Mouse (Mus musculus) frontal cortex, postnatal 36 days (tissue): ENCODE results near the gene Fancd2.

Source experiments
- DNase-seq, 2 experiments: peaks; one replicate each; pipeline ENCODE4 v3.0.0; 2022; ENCODE audit warnings: low spot score in 2 of 2

The Fancd2 gene

GRCm38 (mm10) chr6:113609293-113609692 is 77.8 kb downstream of the Fancd2 start:
- peak in 1 of 2 experiments; percentile 51 for DNase-seq

DNA sequence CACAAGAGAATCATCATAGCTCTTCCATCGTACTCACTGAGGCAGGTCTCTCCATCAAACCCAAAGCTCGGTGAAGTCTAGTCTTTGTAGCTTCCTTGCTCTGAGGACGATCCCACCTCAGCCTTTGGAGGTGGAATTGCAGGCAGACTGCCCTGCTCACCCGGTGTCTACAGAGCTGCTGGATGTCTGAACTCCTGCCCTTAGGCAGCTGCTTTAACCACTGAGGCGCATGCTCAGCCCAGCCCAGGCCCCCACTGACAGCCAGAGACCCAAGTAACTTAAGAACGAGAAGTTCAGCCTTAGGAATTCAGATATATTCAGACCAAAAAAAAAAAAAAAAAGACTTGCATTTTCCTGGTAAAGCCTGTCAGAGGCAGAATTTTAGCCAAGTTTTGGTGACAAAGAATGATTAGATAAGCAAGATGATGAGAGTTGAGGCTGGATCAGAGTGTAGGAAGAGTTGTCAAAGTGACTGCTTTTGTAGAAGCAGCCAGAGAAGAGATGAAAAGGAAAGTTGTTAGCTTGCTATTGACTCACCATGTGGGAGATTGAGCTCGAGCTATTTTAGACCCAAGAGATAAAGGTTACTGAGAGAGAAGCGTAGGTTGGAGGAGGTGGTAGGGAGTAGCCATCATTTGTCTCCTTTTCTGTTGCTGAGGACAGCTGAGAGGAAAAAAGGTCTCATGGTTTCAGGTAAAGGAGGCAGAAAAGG is 80.9 kb downstream of the Fancd2 start:
- DNase-seq = peak in 1 of 2 experiments; percentile 65

DNA sequence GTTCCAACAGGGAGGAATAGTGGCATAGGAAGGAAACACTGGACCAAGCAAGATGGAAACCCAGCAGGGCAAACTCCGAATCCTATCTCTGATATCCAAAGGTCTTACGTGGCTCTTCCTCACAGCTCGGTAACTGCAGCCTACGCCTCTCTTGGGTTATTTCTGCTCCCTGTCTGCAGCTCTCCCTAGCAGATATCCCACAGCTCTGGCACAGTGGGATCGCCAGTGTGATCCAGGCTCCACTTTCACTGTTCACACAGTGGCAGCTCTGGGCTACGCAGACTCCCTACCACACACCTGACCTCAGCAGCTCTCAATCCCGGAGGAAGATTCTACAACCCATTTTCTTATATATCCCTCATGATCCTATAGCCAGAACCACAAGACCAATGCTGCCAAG is 82.7 kb downstream of the Fancd2 start:
- peak in 1 of 2 experiments; percentile 45 for DNase-seq

- DNase-seq = peak in 1 of 2 experiments; percentile 52
Measured at GRCm38 (mm10) chr6:113614997-113615396, 83.5 kb downstream of the Fancd2 start.

- DNase-seq = no peak
Measured at GRCm38 (mm10) chr6:113615489-113615888, 84.0 kb downstream of the Fancd2 start.

DNA sequence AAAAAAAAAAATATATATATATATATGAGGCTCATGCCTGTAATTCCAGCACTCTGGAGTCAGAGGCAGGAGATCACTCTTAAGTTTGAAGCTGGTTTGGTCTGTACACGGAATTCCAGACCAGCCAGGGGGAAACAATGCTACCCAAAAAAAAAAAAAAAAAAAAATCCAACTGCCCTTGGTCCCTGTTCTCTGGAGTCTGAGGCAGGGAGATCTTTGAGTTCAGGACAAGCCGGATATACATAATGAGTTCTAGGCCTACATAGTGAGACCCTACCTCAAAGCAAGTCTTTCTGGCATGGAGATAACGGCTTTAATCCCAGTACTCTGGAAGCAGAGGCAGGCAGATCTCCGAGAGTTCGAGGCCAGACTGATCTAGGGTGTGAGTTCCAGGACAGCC is 91.9 kb downstream of the Fancd2 start:
- no peak for DNase-seq

- DNase-seq = peak; percentile 83 to 86
Measured at GRCm38 (mm10) chr6:113623941-113624751, 92.7 kb downstream of the Fancd2 start, which contains the start of gene Vhl. Gene Vhl, plus strand, starts transcription at chr6:113623959.

DNA sequence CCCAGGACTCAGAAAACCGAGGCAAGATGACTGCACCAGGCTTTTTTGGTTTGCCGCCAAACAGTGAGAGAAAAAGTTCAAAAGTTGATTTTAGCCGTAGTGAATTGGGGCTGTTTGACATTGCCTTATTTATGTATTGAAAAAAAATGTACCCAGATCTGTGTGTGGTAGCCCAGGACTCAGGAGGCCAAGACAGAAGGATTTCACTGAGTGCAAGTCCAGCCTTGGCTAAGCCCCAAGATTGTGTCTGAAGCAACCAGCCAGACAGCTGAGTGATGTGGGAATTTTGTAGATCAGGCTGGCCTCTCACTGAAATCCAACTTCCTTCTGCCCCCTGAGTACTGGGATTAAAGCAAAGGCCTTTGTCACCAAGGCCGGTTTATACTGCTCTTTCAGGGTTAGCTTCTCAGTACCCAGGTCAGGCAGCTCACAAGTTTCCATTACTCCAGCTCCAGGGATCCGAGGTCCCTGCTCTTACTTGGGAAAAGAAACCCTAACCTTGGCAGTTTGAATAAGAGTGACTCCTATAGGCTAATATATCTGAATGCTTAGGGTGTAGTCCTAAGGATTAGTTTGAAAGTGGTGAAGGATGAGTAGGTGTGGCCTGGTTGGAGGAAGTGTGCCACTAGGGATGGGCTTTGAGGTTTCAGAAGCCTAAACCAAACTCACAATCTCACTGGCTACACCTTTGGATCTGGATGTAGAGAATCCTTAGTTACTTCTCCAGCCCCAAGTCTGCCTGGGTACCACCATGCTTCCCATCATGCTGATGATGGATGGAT is 93.7 kb downstream of the Fancd2 start:
- DNase-seq = no peak

- DNase-seq = no peak
Measured at GRCm38 (mm10) chr6:113630322-113630721, 98.8 kb downstream of the Fancd2 start.

GRCm38 (mm10) chr6:113632863-113633262 is 101.4 kb downstream of the Fancd2 start:
- DNase-seq = no peak

DNA sequence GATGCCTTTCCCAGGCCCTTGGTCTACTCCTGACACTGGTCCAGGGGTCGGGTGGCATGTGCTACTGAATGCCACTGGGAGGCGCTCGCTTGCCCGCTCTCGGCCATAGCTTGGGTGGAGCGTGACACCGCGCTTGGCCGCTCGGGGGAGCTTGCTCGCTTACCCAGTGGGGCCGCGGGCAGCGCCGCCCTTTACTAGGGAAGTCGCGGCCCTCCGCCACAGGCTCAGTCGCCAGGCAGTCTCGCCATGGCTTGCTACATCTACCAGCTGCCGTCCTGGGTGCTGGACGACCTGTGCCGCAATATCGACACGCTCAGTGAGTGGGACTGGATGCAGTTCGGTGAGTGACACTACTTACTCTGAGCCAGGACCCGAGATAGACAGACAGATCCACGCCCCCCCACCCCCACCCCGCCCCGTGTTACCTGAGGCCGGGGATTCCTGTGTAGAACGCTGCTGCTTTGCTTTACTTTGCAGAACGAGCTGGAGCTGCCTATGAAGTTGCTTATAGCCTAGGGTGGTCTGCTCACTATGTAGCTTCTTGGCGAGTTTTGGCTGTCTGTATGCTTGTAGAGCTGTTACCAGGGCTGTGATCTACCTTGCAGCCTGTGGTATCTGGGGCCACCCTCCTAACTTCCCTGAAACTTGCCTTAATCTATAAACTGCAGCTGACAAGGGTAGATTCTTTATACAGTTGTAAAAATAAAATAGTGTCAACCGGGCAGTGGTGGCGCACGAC is 107.0 kb downstream of the Fancd2 start, which contains the start of gene Irak2:
Gene Irak2, plus strand, starts transcription at position 166 of the 739 bp plus-strand sequence.
- DNase-seq = peak; percentile 93 to 95

DNA sequence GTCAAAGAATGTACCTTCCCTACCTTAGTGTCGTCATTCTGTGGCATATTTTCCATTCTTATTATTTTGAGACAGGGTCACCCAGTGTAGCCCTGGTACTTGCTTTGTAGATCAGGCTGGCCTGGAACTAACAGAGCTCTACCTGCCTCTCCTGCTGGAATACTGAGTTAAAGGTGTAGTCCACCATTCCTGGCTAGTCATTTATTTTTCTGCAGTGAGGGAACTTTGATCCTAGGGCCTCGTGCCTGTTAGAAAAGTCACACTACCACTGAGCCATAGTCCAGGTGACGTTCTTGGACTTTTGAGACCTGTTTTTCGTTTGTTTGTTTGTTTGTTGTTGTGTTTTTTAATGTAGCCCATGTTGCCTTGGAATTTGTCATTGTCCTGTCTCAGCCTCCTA is 107.7 kb downstream of the Fancd2 start:
- no peak for DNase-seq

- DNase-seq = no peak
Measured at GRCm38 (mm10) chr6:113642605-113643004, 111.1 kb downstream of the Fancd2 start.

DNA sequence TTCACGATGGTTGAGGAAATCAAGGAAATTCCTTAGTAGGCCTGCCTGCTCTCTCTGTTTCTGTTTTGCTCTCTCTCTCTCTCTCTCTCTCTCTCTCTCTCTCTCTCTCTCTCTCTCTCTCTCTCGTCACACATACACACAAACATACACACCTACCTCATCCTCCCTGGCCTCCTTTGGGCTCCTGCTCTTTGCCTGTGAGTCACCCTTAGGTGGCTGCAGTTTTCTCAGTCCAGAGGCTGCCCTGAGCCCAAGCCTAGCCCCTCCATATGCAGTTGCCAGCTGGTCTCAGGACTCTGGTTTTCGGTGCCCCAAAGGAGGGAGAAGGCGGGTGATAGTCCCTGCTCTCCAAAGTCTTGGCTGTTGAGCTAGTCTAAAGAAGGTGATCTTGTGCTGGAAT is 111.5 kb downstream of the Fancd2 start:
- DNase-seq = no peak

- no peak for DNase-seq
Measured at GRCm38 (mm10) chr6:113643967-113644366, 112.5 kb downstream of the Fancd2 start.

DNA sequence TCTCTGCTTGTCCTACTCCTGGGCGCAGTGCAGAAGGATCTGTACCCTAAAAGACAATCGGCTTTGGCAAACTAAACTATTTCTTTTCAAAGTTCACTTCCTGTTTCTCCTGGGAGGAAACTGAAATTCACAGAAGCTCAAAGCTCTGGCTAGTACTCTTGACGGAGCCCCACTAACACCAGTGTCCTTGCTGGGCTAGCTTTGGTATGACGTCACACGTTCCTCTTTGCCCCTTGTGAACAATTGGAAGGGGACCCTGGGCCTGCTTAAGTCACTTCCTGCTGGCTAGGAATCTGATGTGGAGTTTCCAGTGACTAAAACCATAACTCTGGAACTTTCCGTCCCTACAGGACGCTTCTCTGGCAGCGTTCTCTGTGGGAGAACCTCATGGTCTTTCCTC is 113.3 kb downstream of the Fancd2 start:
- no peak for DNase-seq
